Mouse (Mus musculus) G1E (cell line): Measurements from ENCODE around the gene Cacnb4. TPM values are rescaled to one million over a fixed set of nuclear protein-coding genes. Genes with fewer than 3 reads are reported as not detected.

Experiments used
- ATAC-seq: 2 replicates; pipeline ENCODE4 v1.8.0; 2016; ENCODE audit warnings: mild to moderate bottlenecking; ENCODE audit not compliant: insufficient number of reproducible peaks, poor library complexity, low FRiP score, severe bottlenecking; ENCODE audit errors: extremely low read depth
- DNase-seq: peaks from one replicate; pipeline ENCODE4 v3.0.0; 2012; ENCODE audit warnings: low spot score
- H3K27me3 ChIP-seq: 2 replicates; pipeline ENCODE4 v1.6.1; 2012; ENCODE audit warnings: mild to moderate bottlenecking, low read length, inconsistent platforms; ENCODE audit not compliant: insufficient read depth
- H3K36me3 ChIP-seq: replicated peaks from 2 replicates; pipeline ENCODE3; 2012; ENCODE audit warnings: mild to moderate bottlenecking, inconsistent platforms
- H3K4me1 ChIP-seq: 2 replicates; pipeline ENCODE4 v1.6.1; 2012; ENCODE audit warnings: low read depth, low read length, inconsistent platforms, mixed read lengths; ENCODE audit not compliant: insufficient read depth
- H3K4me3 ChIP-seq: 2 replicates; pipeline ENCODE4 v1.5.1; 2012; ENCODE audit warnings: low read depth, mild to moderate bottlenecking, inconsistent platforms, low read length, moderate library complexity, mixed read lengths
- H3K9me3 ChIP-seq: replicated peaks from 2 replicates; pipeline ENCODE4 v1.6.1; 2012; ENCODE audit warnings: inconsistent platforms
- CTCF ChIP-seq: IDR thresholded peaks from 2 replicates; pipeline ENCODE4 v1.5.1; 2012; ENCODE audit warnings: low read depth, low read length, inconsistent platforms, mixed read lengths
- GATA1 ChIP-seq: IDR thresholded peaks from 2 replicates; pipeline ENCODE4 v1.6.1; 2012; ENCODE audit warnings: borderline replicate concordance, low read length, inconsistent platforms, mixed read lengths
- GATA2 ChIP-seq: IDR thresholded peaks from 2 replicates; pipeline ENCODE4 v1.6.1; 2012; ENCODE audit warnings: low read depth, low read length, inconsistent platforms, borderline replicate concordance
- POLR2AphosphoS5 ChIP-seq: IDR thresholded peaks from 2 replicates; pipeline ENCODE4 v1.6.1; 2012; ENCODE audit warnings: low read depth, low read length, inconsistent platforms; ENCODE audit not compliant: insufficient replicate concordance
- TAL1 ChIP-seq: conservative IDR thresholded peaks from 2 replicates; pipeline ENCODE4 v1.6.1; 2012; ENCODE audit warnings: low read depth, low read length, inconsistent platforms, mixed read lengths
- polyA plus RNA-seq: library from polyadenylated mRNA; stranded (reverse); fragments of >175 nt; gene quantifications from 2 replicates; pipeline ENCODE4 v1.2.3, GENCODE M21; 2012
- total RNA-seq, 2 experiments: library from RNA; stranded (forward) in 1 of 2; stranded (reverse) in 1 of 2; fragments of 200-1000 nt in 1 of 2; fragments of >200 nt in 1 of 2; fragmentation: Nextera tagmentation in 1 of 2; gene quantifications; 2 replicates each; pipeline ENCODE4 v1.2.3; 2014 to 2017

The Cacnb4 gene
- total RNA-seq (2014; fragmentation: Nextera tagmentation) = 0.15 TPM in 1 of 2 replicates, not detected in the other
- total RNA-seq (2017) = under 0.01 and 0.11 TPM in 2 replicates
- 0.01 TPM in 1 of 2 replicates, not detected in the other for polyA plus RNA-seq

DNA sequence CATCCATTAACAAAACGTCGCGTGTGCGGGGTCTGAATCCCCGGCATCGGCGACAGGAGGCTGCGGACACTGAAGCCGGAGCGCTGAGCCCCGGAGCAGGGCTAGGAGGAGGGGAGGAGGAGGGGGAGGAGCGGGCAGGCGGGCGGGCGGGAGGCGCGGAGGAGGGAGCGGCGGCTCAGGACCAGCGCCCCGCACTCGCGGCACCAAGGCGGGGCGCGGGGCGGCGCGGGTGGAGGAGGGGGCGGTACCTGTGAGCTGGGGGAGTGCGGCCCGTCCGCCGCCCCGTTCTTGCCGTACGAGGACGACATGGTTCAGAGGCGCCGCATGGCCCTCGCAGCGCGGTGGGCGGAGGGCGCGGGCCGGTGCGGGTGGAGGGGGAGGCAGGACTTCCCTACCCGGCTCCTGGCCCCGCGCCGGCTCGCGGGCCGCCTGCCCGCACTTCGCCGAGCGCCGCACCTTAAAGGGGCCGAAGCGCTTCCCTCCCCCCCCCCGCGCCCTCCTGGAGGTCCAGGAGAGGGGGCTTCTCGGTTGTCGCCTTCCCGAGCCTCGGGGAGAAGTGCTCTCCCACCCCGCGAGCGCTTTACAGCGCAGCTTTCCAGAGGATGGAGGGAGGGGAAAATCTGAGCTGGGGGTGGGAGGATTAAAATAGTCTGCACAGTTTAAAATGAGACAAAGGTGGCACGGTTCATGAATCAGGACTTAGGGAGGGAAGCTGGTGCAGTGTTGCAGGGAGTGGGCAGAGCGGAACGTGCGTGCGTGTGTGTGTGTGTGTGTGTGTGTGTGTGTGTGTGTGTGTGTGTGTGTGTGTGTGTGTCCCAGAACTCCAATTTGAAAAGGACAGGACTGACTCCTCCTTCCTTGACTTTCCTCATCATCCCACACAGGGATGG lies at the start of gene Cacnb4:
Cacnb4 (minus strand) TSS at position 809 of the 890 bp plus-strand sequence.
- H3K4me3 ChIP-seq = no peak within 1 kb of the TSS
- DNase-seq (no peak), ATAC-seq (no peak)
- H3K9me3 ChIP-seq = 0 out of 2 replicates have a peak, but pooled peaks cover 4% of the 10 kb centered on the region
- H3K4me1 ChIP-seq = no peaks in the 10 kb centered on the region
- H3K36me3 ChIP-seq = no peaks in the 10 kb centered on the region
- TF ChIP-seq POLR2AphosphoS5 (no peak), GATA1 (no peak), TAL1 (no peak), GATA2 (no peak)
- peaks cover 11% of the 10 kb centered on the region for H3K27me3 ChIP-seq

- H3K27me3 ChIP-seq = no peaks in the 10 kb centered on the region
- H3K4me1 ChIP-seq = no peaks in the 10 kb centered on the region
- TF ChIP-seq TAL1 = no peak
- TF ChIP-seq CTCF = no peak
- no peak for TF ChIP-seq POLR2AphosphoS5
- no peak for TF ChIP-seq GATA2
- TF ChIP-seq GATA1 = no peak
- ATAC-seq (no peak), DNase-seq (no peak)
- H3K36me3 ChIP-seq = peaks cover 27% of the 10 kb centered on the region
- H3K9me3 ChIP-seq = no peaks in the 10 kb centered on the region
- H3K4me3 ChIP-seq = no peak overlapping the region
Observed at GRCm38 (mm10) chr2:52720231-52721025, 43.8 kb upstream of the Cacnb4 start.

- TF ChIP-seq TAL1 (no peak), CTCF (no peak), POLR2AphosphoS5 (no peak), GATA2 (no peak)
- no peaks in the 10 kb centered on the region for H3K4me1 ChIP-seq
- no peak for DNase-seq
- H3K36me3 ChIP-seq = peaks cover 48% of the 10 kb centered on the region
- H3K9me3 ChIP-seq = no peaks in the 10 kb centered on the region
- ATAC-seq = no peak
- H3K4me3 ChIP-seq = no peak overlapping the region
- H3K27me3 ChIP-seq = no peaks in the 10 kb centered on the region
Observed at GRCm38 (mm10) chr2:52717076-52717475, 40.4 kb upstream of the Cacnb4 start.

DNA sequence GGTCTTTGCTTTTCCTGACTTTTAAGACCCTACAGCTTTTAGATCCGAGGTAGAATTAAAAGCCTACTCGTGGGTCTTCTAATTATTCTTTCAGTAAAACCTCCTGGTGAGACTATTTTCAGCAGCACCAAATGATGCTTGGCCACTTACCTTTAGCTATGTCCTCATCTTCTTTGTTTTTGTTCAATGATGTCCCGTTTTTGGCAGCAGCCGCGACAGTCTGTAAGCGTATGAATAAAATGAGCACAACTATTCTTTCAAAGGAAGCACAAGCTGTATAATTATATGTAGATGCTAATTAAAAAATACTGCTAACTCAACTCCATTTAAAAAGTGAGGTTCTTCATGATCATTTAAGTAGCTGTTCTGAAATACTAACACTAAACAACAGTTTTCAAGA lies 38.9 kb upstream of the Cacnb4 start:
- DNase-seq = no peak
- H3K4me1 ChIP-seq = no peaks in the 10 kb centered on the region
- peaks cover 51% of the 10 kb centered on the region for H3K36me3 ChIP-seq
- no peak for ATAC-seq
- no peak overlapping the region for H3K4me3 ChIP-seq
- TF ChIP-seq POLR2AphosphoS5 = no peak
- TF ChIP-seq GATA1 = no peak
- TF ChIP-seq TAL1 = no peak
- no peak for TF ChIP-seq CTCF
- no peak for TF ChIP-seq GATA2
- no peaks in the 10 kb centered on the region for H3K27me3 ChIP-seq
- H3K9me3 ChIP-seq = no peaks in the 10 kb centered on the region

- H3K4me1 ChIP-seq = no peaks in the 10 kb centered on the region
- peaks cover 60% of the 10 kb centered on the region for H3K36me3 ChIP-seq
- H3K9me3 ChIP-seq = no peaks in the 10 kb centered on the region
- DNase-seq (no peak), ATAC-seq (no peak)
- no peaks in the 10 kb centered on the region for H3K27me3 ChIP-seq
- TF ChIP-seq CTCF = no peak
- TF ChIP-seq TAL1 = no peak
- TF ChIP-seq POLR2AphosphoS5 = no peak
- no peak for TF ChIP-seq GATA2
- TF ChIP-seq GATA1 = no peak
- no peak overlapping the region for H3K4me3 ChIP-seq
Observed at GRCm38 (mm10) chr2:52714111-52714510, 37.5 kb upstream of the Cacnb4 start.

DNA sequence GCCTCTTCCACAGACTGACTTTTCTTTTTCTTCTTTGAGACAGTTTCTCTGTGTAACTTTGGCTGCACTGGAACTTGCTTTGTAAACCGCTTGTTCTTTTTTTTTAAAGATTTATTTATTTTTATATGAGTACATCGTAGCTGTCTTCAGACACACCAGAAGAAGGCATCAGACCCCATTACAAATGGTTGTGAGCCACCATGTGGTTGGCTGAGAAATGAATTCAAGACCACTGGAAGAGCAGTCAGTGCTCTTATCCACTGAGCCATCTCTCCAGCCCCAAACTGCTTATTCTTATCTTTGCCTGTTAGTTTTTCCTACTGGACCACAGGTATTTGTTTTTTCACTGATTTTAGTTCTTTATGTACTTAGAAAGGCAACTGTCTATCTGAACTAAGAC lies 34.2 kb upstream of the Cacnb4 start:
- no peaks in the 10 kb centered on the region for H3K9me3 ChIP-seq
- TF ChIP-seq TAL1 (no peak), GATA2 (no peak), CTCF (no peak), POLR2AphosphoS5 (no peak), GATA1 (no peak)
- peaks cover 66% of the 10 kb centered on the region for H3K36me3 ChIP-seq
- H3K4me1 ChIP-seq = no peaks in the 10 kb centered on the region
- H3K4me3 ChIP-seq = no peak overlapping the region
- ATAC-seq (no peak), DNase-seq (no peak)
- no peaks in the 10 kb centered on the region for H3K27me3 ChIP-seq
